ENCODE assay signal across 1 mouse cellular context in the genomic region with DNA sequence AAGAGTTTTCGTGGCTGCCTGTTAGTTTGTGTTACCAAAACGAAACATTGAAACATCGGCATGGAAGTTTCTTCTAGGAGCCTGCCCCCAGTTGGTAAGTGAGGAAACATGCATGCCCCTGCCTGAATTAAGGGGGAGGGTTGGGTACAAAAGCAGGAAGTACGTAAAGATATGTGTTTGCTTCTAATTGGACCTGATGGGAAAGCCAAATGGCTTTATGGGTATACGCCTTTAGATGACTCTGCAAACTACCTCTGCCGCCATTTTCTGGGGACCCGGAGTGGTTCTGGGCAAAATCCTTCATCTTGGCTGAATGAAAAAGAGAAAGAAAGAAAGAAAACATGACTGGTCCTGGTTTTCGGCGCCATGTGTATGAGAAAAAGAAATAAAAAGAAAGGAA.
TF ChIP-seq lines count a peak whose summit lies in the region.

No protein-coding gene starts in this region.

TF ChIP-seq in MEL, 35 proteins besides CTCF, POLR2A, EP300 and RAD21 (continued from another document):
- TF ChIP-seq CHD1 (IDR thresholded peaks at IDR 0.05; ENCODE audit: low read depth, low read length) (peak; percentile 98), POLR2AphosphoS5 (IDR thresholded peaks at IDR 0.05; ENCODE audit: borderline replicate concordance, low read depth, low read length) (0 out of 2 replicates have a peak, but pooled peaks have one; percentile 15), ELF1 (IDR thresholded peaks at IDR 0.05; ENCODE audit: low read depth, low read length) (peak; percentile 90), MAX (IDR thresholded peaks at IDR 0.05; ENCODE audit: low read length) (peak; percentile 89), CHD2 (IDR thresholded peaks at IDR 0.05; ENCODE audit: low read length) (no peak; the same call in 1 of the 2 replicates), ZKSCAN1 (IDR thresholded peaks at IDR 0.05; ENCODE audit: low read depth, low read length) (no peak), ZMIZ1 (IDR thresholded peaks at IDR 0.05; ENCODE audit: low read depth, low read length) (peak; percentile 82; the same call in 1 of the 2 replicates), BHLHE40 (IDR thresholded peaks at IDR 0.05; ENCODE audit: borderline replicate concordance, low read depth, low read length) (peak; percentile 27; the same call in 1 of the 2 replicates), ETS1 (IDR thresholded peaks at IDR 0.05; ENCODE audit: low read depth, low read length) (peak; percentile 81; the same call in 1 of the 2 replicates), ZNF384 (IDR thresholded peaks at IDR 0.05; ENCODE audit: low read depth, low read length) (0 out of 2 replicates have a peak, but pooled peaks have one; percentile 40)
